Mouse (Mus musculus) urinary bladder, postnatal 36 days (tissue): ENCODE results near the gene Olfr26.
"Not testable (repeated sequence)": the region's sequence is repeated elsewhere in the genome, so short reads cannot be mapped to it uniquely, and the experiment has no call there.

Experiments
- DNase-seq, 2 experiments: peaks; one replicate each; pipeline ENCODE4 v3.0.0; 2022; ENCODE audit warnings: low spot score in 2 of 2, mixed read lengths in 1 of 2

Gene Olfr26

GRCm38 (mm10) chr9:38854760-38855159 lies at the start of gene Olfr26:
Gene Olfr26, plus strand, starts transcription at chr9:38855060.
- no peak for DNase-seq

- DNase-seq, result no peak
Measured at GRCm38 (mm10) chr9:38805696-38806095, 49.2 kb upstream of the Olfr26 start.

GRCm38 (mm10) chr9:38814314-38814713 lies 40.5 kb upstream of the Olfr26 start, which contains the start of gene Olfr922:
Gene Olfr922, plus strand, starts transcription at chr9:38814614.
- no peak for DNase-seq

- DNase-seq, result no peak
Measured at GRCm38 (mm10) chr9:38815458-38815986, 39.3 kb upstream of the Olfr26 start.

GRCm38 (mm10) chr9:38826245-38826644 lies 28.6 kb upstream of the Olfr26 start, which contains the start of gene Olfr923:
Gene Olfr923, plus strand, starts transcription at chr9:38826545.
- no peak for DNase-seq

GRCm38 (mm10) chr9:38833027-38833426 lies 21.8 kb upstream of the Olfr26 start:
- DNase-seq, result no peak

- DNase-seq, result no peak
Measured at GRCm38 (mm10) chr9:38844149-38844548, 10.7 kb upstream of the Olfr26 start, which contains the start of gene Olfr924. Gene Olfr924, plus strand, starts transcription at chr9:38844449.

- DNase-seq, result not testable (repeated sequence)
Measured at GRCm38 (mm10) chr9:38874880-38875279, 20.0 kb downstream of the Olfr26 start.

GRCm38 (mm10) chr9:38876826-38877225 lies 22.0 kb downstream of the Olfr26 start, which contains the start of gene Olfr926:
Gene Olfr926, plus strand, starts transcription at chr9:38877126.
- DNase-seq, result no peak
